Mouse (Mus musculus) liver, embryonic 14.5 days (tissue): Measurements from ENCODE around the gene Cntln.

ENCODE experiments used
- CTCF ChIP-seq: IDR thresholded peaks from 2 replicates; pipeline ENCODE4 v1.5.1; 2016; ENCODE audit warnings: antibody characterized with exemption, low read depth, control low read depth
- EP300 ChIP-seq: IDR thresholded peaks from 2 replicates; pipeline ENCODE4 v1.6.1; 2016; ENCODE audit warnings: antibody characterized with exemption, low read depth

DNA sequence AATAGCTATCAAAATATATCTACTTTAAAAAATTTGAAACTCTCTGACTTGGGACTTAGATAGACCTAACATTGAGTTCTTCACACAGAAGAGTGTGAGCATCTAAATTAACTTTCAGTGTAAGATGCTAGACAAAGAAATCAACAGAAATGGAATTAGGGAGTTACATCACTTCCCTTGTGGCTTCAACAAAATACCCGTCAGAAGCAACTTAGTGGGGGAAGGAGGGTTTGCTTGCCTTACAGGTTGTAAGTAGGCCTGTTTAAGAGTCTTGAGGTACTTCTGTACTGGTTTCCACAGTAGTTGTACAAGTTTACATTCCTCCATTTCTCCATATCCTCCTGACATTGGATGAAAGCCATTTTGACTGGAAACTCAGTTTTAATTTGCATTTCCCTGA lies 222.3 kb downstream of the Cntln start:
- TF ChIP-seq CTCF (no peak), EP300 (no peak)
